22 mouse cellular contexts compared by ENCODE assay signal in the genomic region with DNA sequence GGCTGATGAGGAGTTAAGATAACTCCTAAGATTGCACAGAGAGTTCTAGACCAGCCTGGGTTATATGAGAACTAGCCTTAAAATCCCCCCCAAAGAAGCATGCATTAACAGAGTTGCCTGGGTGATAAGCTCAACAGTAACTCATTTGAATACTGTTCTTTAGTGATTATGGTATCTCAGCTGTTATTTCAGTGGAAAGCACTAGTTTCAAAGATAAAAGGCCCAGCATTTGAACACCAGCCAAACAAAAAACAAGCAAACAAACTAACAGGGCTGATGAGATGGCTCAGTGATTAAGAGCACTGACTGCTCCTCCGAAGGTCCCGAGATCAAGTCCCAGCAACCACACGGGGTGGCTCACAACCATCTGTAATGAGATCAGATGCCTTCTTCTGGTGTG. TPM values are rescaled to one million over a fixed set of nuclear protein-coding genes. Genes with fewer than 3 reads are reported as not detected.
"Had no signal": no experiment of that assay in that cellular context is flagged by ENCODE, and none has a peak within 500 bp of the region (broad histone marks: within the 10 kb centered on the region; RNA-seq: fewer than 3 reads in every experiment).

No protein-coding gene starts in this region.

- H3K27ac ChIP-seq: layer of hippocampus, adult 2 months; limb, embryonic 13.5 days; midbrain, embryonic 12.5 days had no signal

- DNase-seq: kidney, adult 11 months; kidney, adult 9 months; kidney, postnatal 10 days; kidney, postnatal 4 days; left cerebral cortex, postnatal 4 days; lung, adult 18-20 months; lung, postnatal 4 days; right cerebral cortex, adult 18-20 months; right cerebral cortex, postnatal 25 days; thymus, postnatal 4 days had no signal

- H3K9ac ChIP-seq: limb, embryonic 13.5 days; midbrain, embryonic 12.5 days had no signal

- H3K4me3 ChIP-seq: layer of hippocampus, adult 2 months; limb, embryonic 13.5 days; megakaryocyte, embryonic 14.5 days; midbrain, embryonic 12.5 days had no signal

- H3K4me2 ChIP-seq: limb, embryonic 13.5 days; midbrain, embryonic 12.5 days had no signal

- H3K9me3 ChIP-seq: limb, embryonic 13.5 days; megakaryocyte, embryonic 14.5 days; midbrain, embryonic 12.5 days had no signal

- H3K27me3 ChIP-seq: limb, embryonic 13.5 days; megakaryocyte, embryonic 14.5 days; midbrain, embryonic 12.5 days had no signal

RNA-seq across cellular contexts. Expression of a gene that starts 22.3 kb away (rescaled TPM):
- total RNA-seq: layer of hippocampus, adult 2 months; layer of hippocampus, postnatal 10 days; left cerebral cortex, adult 18-20 months; left cerebral cortex, postnatal 10 days; left cerebral cortex, postnatal 4 days had no signal
- polyA plus RNA-seq: intestine, embryonic 14.5 days; limb, embryonic 13.5 days; lung, embryonic 16.5 days; midbrain, embryonic 12.5 days; midbrain, postnatal 0 days; neural tube, embryonic 14.5 days; stomach, embryonic 16.5 days had no signal
